Mouse (Mus musculus) sigmoid colon, adult 10 weeks (tissue): ENCODE measurements around the gene Apela. TPM values are rescaled to one million over a fixed set of nuclear protein-coding genes. Genes with fewer than 3 reads are reported as not detected.

Experiments used
- polyA plus RNA-seq: library from polyadenylated mRNA; stranded (reverse); fragments of 350-450 nt; fragmentation: Illumina TruSeq; extraction: RNeasy Lipid Tissue Mini Kit (QIAGEN cat#74804); gene quantifications from one replicate; pipeline ENCODE4 v1.2.3, GENCODE M21; 2014; ENCODE audit warnings: low read depth, low replicate concordance

The Apela gene
- 1.5 TPM for polyA plus RNA-seq

GRCm38 (mm10) chr8:65037117-65037533, at the start of gene Apela:
Apela (minus strand) TSS chr8:65037336.

GRCm38 (mm10) chr8:65074733-65075132, 37.6 kb upstream of the Apela start, which contains the start of gene Gm10663:
Gm10663 (plus strand) TSS chr8:65075033.

GRCm38 (mm10) chr8:65018423-65018822, 18.7 kb downstream of the Apela start, which contains the start of the genes Trim61 and Trim60:
Trim61 (minus strand) TSS chr8:65018523.
Trim60 (minus strand) TSS chr8:65018584.

DNA sequence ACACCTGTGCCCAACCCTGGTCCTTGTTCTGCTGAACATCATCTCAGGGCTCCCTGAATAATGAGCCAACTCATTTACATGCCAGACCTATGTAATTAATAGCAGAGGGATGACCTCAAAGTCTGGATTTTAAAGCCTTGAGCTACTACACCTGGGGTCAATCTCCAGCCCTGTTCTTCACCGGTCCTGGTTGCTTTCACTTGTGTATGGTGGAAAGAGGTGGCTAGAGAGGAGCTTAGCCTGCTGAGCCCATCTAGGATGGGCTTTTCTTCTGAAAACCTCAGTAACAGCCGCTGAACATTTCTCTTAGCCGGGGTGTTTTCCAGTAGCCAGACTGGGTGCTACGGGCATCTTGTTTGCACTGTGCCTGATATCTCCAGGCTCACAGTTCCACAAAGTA, 49.4 kb downstream of the Apela start, which contains the start of gene Trim75:
Gene Trim75, minus strand, starts transcription at position 101 of the 400 bp plus-strand sequence.

Other genes starting within 250 kb of the Apela start
- gene Klhl2, start 187.3 kb downstream of the Apela start, polyA plus RNA-seq, result 36.8 TPM
- 17.7 TPM for gene Tmem192, start 90.2 kb downstream of the Apela start, polyA plus RNA-seq
- gene Trim75, start 49.5 kb downstream of the Apela start, polyA plus RNA-seq, result not detected
- not detected for gene Trim61, start 18.8 kb downstream of the Apela start, polyA plus RNA-seq
- gene Trim60, start 18.8 kb downstream of the Apela start, polyA plus RNA-seq, result not detected
- not detected for gene Gm10663, start 37.7 kb upstream of the Apela start, polyA plus RNA-seq
- gene BC030870, start 92.2 kb upstream of the Apela start, polyA plus RNA-seq, result 301 TPM